Mouse (Mus musculus) embryonic stem cell, embryonic (primary cell): ENCODE measurements around the gene Olfr1152.

ENCODE experiments used
- CTCF ChIA-PET, 4 experiments: fragments of 300-600 bp in 2 of 4; fragments of 350-600 bp in 2 of 4; sonication (Branson Sonifier 250); formaldehyde crosslinking; loops; one replicate each; lab custom pipeline; 2022; ENCODE audit warnings: inconsistent platforms in 2 of 4; lab: Charles Lee
- POLR2A ChIA-PET, 4 experiments: fragments of 300-600 bp in 2 of 4; fragments of 350-600 bp in 2 of 4; sonication (Branson Sonifier 250); formaldehyde crosslinking; loops; one replicate each; lab custom pipeline; 2022; ENCODE audit warnings: antibody characterized with exemption in 4 of 4, inconsistent platforms in 1 of 4; lab: Charles Lee

Gene Olfr1152

DNA sequence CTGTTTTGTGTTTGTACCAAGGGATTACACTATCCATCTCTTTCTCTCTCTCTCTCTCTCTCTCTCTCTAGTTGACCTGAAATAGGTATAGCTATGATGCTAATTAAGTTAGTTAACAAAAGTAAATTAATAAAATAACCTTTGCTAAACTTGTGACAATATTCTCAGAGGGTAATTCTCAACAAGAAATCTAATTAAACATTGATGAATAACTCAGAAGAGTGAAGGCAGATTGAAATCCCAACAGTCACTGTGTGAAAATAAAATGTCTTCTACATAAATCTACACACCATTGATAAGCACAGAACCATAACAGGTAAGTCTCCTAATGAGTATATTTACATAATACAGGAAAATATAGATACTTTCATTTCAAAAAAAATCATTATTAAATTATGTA lies at the start of gene Olfr1152:
Gene Olfr1152, plus strand, starts transcription at position 301 of the 400 bp plus-strand sequence.
- ChIA-PET CTCF (no interaction called here), POLR2A (no interaction called here)

- POLR2A ChIA-PET = no interaction called here
- CTCF ChIA-PET = no interaction called here
These were observed 36.1 kb upstream of the Olfr1152 start, which contains the start of gene Olfr1148 for GRCm38 (mm10) chr2:87830233-87830632. Olfr1148 (plus strand) TSS chr2:87830533.

GRCm38 (mm10) chr2:87843693-87844092 lies 22.6 kb upstream of the Olfr1152 start, which contains the start of gene Olfr1150-ps1:
Olfr1150-ps1 (plus strand) TSS chr2:87843993.
- POLR2A ChIA-PET = no interaction called here
- CTCF ChIA-PET = no interaction called here

DNA sequence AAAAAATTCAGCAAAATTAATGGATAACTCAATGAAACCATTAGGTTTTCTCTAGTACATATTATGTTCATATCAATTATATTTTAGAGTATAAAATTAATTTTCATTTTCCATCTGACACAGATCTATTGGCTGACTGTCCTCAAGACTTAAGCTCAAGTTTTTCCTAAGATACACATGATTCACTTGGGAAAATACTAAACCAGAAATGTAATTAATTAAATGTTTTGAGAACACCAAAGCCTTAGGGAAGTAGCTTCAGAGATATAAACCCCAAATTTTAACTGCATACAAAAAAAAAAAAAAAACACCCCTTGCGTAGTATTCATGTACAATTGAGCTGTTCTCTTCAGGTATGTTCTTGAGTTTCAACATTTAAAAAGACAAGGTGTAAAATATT lies 10.7 kb upstream of the Olfr1152 start, which contains the start of gene Olfr1151:
Gene Olfr1151, plus strand, starts transcription at position 301 of the 400 bp plus-strand sequence.
- ChIA-PET POLR2A (no interaction called here), CTCF (no interaction called here)

DNA sequence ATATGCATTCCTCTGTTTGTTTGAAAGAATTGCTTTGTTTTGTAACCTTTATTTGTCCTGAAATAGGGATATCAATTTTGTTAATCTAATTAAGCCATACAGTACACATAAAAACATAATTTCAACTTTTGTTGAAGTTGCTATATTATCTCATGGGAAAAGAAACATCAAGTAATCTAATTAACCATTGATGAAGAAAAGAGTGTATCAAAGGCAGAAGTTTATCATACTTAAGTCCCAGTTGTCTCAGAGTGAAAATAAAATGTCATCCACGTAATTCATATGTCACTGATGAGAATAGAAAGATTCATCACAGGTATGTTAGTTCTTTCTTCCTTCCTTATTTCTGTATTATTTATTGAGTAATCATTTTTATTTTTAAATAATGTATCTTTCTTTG lies 28.4 kb downstream of the Olfr1152 start, which contains the start of gene Olfr1153:
Gene Olfr1153, plus strand, starts transcription at position 301 of the 400 bp plus-strand sequence.
- ChIA-PET POLR2A (no interaction called here), CTCF (no interaction called here)

GRCm38 (mm10) chr2:87905066-87905465 lies 38.8 kb downstream of the Olfr1152 start, which contains the start of gene Olfr1154:
Olfr1154 (minus strand) TSS chr2:87905166.
- CTCF ChIA-PET = no interaction called here
- POLR2A ChIA-PET = no interaction called here
